Comparison of ENCODE assay signal across 12 mouse cellular contexts in genomic region chr3:152065806-152066205, GRCm38 (mm10).
"Had no signal": no experiment of that assay in that cellular context is flagged by ENCODE, and none has a peak within 500 bp of the region (broad histone marks: within the 10 kb centered on the region; RNA-seq: fewer than 3 reads in every experiment).

No protein-coding gene starts in this region.

- H3K4me1 ChIP-seq: limb, embryonic 12.5 days; liver, embryonic 13.5 days; stomach, embryonic 15.5 days had no signal

- H3K9me3 ChIP-seq: limb, embryonic 12.5 days; liver, embryonic 13.5 days; stomach, embryonic 15.5 days had no signal

- H3K27me3 ChIP-seq: stomach, embryonic 15.5 days had no signal

- H3K4me3 ChIP-seq: limb, embryonic 12.5 days; liver, embryonic 13.5 days; stomach, embryonic 15.5 days had no signal

- H3K9ac ChIP-seq: limb, embryonic 12.5 days; liver, embryonic 13.5 days; liver, postnatal 0 days; stomach, embryonic 15.5 days had no signal

- H3K4me2 ChIP-seq: limb, embryonic 12.5 days; liver, embryonic 13.5 days; stomach, embryonic 15.5 days had no signal

- H3K27ac ChIP-seq: limb, embryonic 12.5 days; liver, embryonic 13.5 days; stomach, embryonic 15.5 days had no signal

- DNase-seq: kidney, adult 8-10 months; kidney, postnatal 25 days; liver; liver, embryonic 13.5 days; liver, postnatal 0 days; lung, postnatal 36 days; right cerebral cortex, postnatal 14 days; thymus, adult 2 months; thymus, postnatal 25 days had no signal

- H3K36me3 ChIP-seq: limb, embryonic 12.5 days; liver, embryonic 13.5 days; stomach, embryonic 15.5 days had no signal

- ATAC-seq: intestine, postnatal 0 days; liver, postnatal 0 days had no signal
